Mouse (Mus musculus): ENCODE measurements around the gene Pak1ip1.

GRCm38 (mm10) chr13:40982759-40983158 is 18.1 kb upstream of the Pak1ip1 start:
- TF ChIP-seq POLR2A (IDR thresholded peaks at IDR 0.05; ENCODE audit: low read depth, low read length) (no peak), CTCF (conservative IDR thresholded peaks at IDR 0.05; ENCODE audit: insufficient read depth, insufficient read length, low read depth, low read length) (no peak)

Measured in kidney, adult 2 months (tissue).